ENCODE assay signal across 23 mouse cellular contexts in genomic region chr8:115377321-115377720, GRCm38 (mm10).
DNase-seq lines count a peak whose midpoint lies in the region; ATAC-seq and TF ChIP-seq lines count a peak whose summit lies in the region.
"Had no signal": no experiment of that assay in that cellular context is flagged by ENCODE, and none has a peak within 500 bp of the region (broad histone marks: within the 10 kb centered on the region; RNA-seq: fewer than 3 reads in every experiment).

No protein-coding gene starts in this region.

- H3K9me3 ChIP-seq in kidney, postnatal 0 days (replicated peaks; ENCODE audit: low read length), result no peaks in the 10 kb centered on the region
- no peaks in the 10 kb centered on the region for H3K9me3 ChIP-seq in kidney, embryonic 14.5 days (ENCODE audit: control insufficient read depth, low read length)
- H3K9me3 ChIP-seq in lung, embryonic 16.5 days (ENCODE audit: control insufficient read depth, low read length), result no peaks in the 10 kb centered on the region
- H3K9me3 ChIP-seq: embryonic facial prominence, embryonic 13.5 days; forebrain, embryonic 15.5 days; hindbrain, embryonic 13.5 days; liver, embryonic 15.5 days had no signal

- WGBS in kidney, postnatal 0 days, result 42% methylated on average over 4 of the region's 4 CpGs
- 68% methylated on average over 4 of the region's 4 CpGs for WGBS in kidney, embryonic 14.5 days
- 32% methylated on average over 4 of the region's 4 CpGs for WGBS in lung, embryonic 16.5 days

- H3K4me2 ChIP-seq in kidney, postnatal 0 days (ENCODE audit: low read length), result no peak overlapping the region
- H3K4me2 ChIP-seq in kidney, embryonic 14.5 days (replicated peaks; ENCODE audit: low read depth, low read length), result no peak overlapping the region
- H3K4me2 ChIP-seq in lung, embryonic 16.5 days (ENCODE audit: low read depth, low read length), result no peak overlapping the region
- H3K4me2 ChIP-seq: embryonic facial prominence, embryonic 13.5 days; forebrain, embryonic 15.5 days; heart, embryonic 11.5 days; hindbrain, embryonic 13.5 days; liver, embryonic 15.5 days had no signal

- no peaks in the 10 kb centered on the region for H3K4me1 ChIP-seq in kidney, postnatal 0 days (replicated peaks; ENCODE audit: insufficient read depth, low read length)
- H3K4me1 ChIP-seq in kidney, embryonic 14.5 days (ENCODE audit: control insufficient read depth, insufficient read depth, low read length), result no peaks in the 10 kb centered on the region
- peaks cover 17% of the 10 kb centered on the region; the same call in 1 of the 2 replicates for H3K4me1 ChIP-seq in lung, embryonic 16.5 days (replicated peaks; ENCODE audit: control insufficient read depth, insufficient read depth, low read length)
- H3K4me1 ChIP-seq: liver, embryonic 15.5 days; megakaryocyte, embryonic 14.5 days had no signal

- TF ChIP-seq CTCF in kidney, postnatal 0 days (IDR thresholded peaks at IDR 0.05; ENCODE audit: low read depth), result no peak

- H3K4me3 ChIP-seq in kidney, postnatal 0 days (replicated peaks; ENCODE audit: low read depth, low read length), result no peak overlapping the region
- no peak overlapping the region for H3K4me3 ChIP-seq in kidney, embryonic 14.5 days (ENCODE audit: low read length)
- H3K4me3 ChIP-seq in lung, embryonic 16.5 days (ENCODE audit: low read length), result no peak overlapping the region
- H3K4me3 ChIP-seq: embryonic facial prominence, embryonic 13.5 days; forebrain, embryonic 15.5 days; hindbrain, embryonic 13.5 days; liver, embryonic 15.5 days; megakaryocyte, embryonic 14.5 days had no signal

- H3K36me3 ChIP-seq in kidney, postnatal 0 days (ENCODE audit: insufficient read depth, low read length), result no peaks in the 10 kb centered on the region
- no peaks in the 10 kb centered on the region for H3K36me3 ChIP-seq in kidney, embryonic 14.5 days (ENCODE audit: control insufficient read depth, insufficient read depth, low read length)
- H3K36me3 ChIP-seq in lung, embryonic 16.5 days (ENCODE audit: control insufficient read depth, insufficient read depth, low read length), result no peaks in the 10 kb centered on the region
- H3K36me3 ChIP-seq: embryonic facial prominence, embryonic 13.5 days; forebrain, embryonic 15.5 days; hindbrain, embryonic 13.5 days; liver, embryonic 15.5 days had no signal

- peak; percentile 23 for DNase-seq in cerebellum, postnatal 14 days
- DNase-seq in cerebellum, adult 11-12 months, result no peak
- peak; percentile 15 for DNase-seq in kidney, postnatal 0 days (ENCODE audit: low spot score)
- DNase-seq in lung, postnatal 4 days, result no peak
- peak; percentile 6 for DNase-seq in ZHBTc4 (ENCODE audit: low read depth, low spot score)
- DNase-seq: adrenal gland, postnatal 14 days; cerebellum, adult 9-10 months; heart, postnatal 14 days; kidney, adult 8-10 months; lung, postnatal 14 days; right cerebral cortex, postnatal 14 days; thymus, adult 2 months; thymus, postnatal 4 days had no signal

- H3K9ac ChIP-seq in kidney, postnatal 0 days (ENCODE audit: low read depth, low read length), result no peak overlapping the region
- no peak overlapping the region for H3K9ac ChIP-seq in kidney, embryonic 14.5 days (ENCODE audit: low read depth, low read length)
- no peak overlapping the region for H3K9ac ChIP-seq in lung, embryonic 16.5 days (ENCODE audit: low read length)
- H3K9ac ChIP-seq: embryonic facial prominence, embryonic 13.5 days; forebrain, embryonic 15.5 days; hindbrain, embryonic 13.5 days; liver, embryonic 15.5 days had no signal

- no peak for ATAC-seq in kidney, postnatal 0 days (replicated peaks; ENCODE audit: low FRiP score, low read depth)
- ATAC-seq in kidney, embryonic 14.5 days (ENCODE audit: low FRiP score, low TSS enrichment), result no peak
- ATAC-seq in lung, embryonic 16.5 days (ENCODE audit: low read depth), result peak; percentile 59
- ATAC-seq: forebrain, embryonic 15.5 days; inflammation-experienced regulatory T-cells, adult 6 months had no signal

- H3K27ac ChIP-seq in kidney, postnatal 0 days, result no peak overlapping the region
- H3K27ac ChIP-seq in kidney, embryonic 14.5 days (ENCODE audit: low read depth, low read length), result no peak overlapping the region
- no peak overlapping the region for H3K27ac ChIP-seq in lung, embryonic 16.5 days (ENCODE audit: low read length)
- H3K27ac ChIP-seq: embryonic facial prominence, embryonic 13.5 days; forebrain, embryonic 15.5 days; hindbrain, embryonic 13.5 days; liver, embryonic 15.5 days; stomach, postnatal 0 days had no signal

- H3K27me3 ChIP-seq in kidney, postnatal 0 days (ENCODE audit: insufficient read depth, low read length), result no peaks in the 10 kb centered on the region
- no peaks in the 10 kb centered on the region for H3K27me3 ChIP-seq in kidney, embryonic 14.5 days (ENCODE audit: control insufficient read depth, insufficient read depth, low read length)
- no peaks in the 10 kb centered on the region for H3K27me3 ChIP-seq in lung, embryonic 16.5 days (ENCODE audit: control insufficient read depth, insufficient read depth, low read depth, low read length)
- H3K27me3 ChIP-seq: embryonic facial prominence, embryonic 13.5 days; forebrain, embryonic 15.5 days; hindbrain, embryonic 13.5 days; liver, embryonic 15.5 days; megakaryocyte, embryonic 14.5 days had no signal

Comparison
In these comparisons a context has a peak if more than half of its experiments do, and no peak if none do; other contexts are left out.
1. DNase-seq: peak in cerebellum, postnatal 14 days (2 of 2), kidney, postnatal 0 days (single experiment) and ZHBTc4 (single experiment); none in cerebellum, adult 11-12 months (single experiment) and lung, postnatal 4 days (0 of 2).